Mouse (Mus musculus): ENCODE measurements around the gene Arhgap10.
"Not testable (repeated sequence)": the region's sequence is repeated elsewhere in the genome, so short reads cannot be mapped to it uniquely, and the experiment has no call there.

Gene Arhgap10

DNA sequence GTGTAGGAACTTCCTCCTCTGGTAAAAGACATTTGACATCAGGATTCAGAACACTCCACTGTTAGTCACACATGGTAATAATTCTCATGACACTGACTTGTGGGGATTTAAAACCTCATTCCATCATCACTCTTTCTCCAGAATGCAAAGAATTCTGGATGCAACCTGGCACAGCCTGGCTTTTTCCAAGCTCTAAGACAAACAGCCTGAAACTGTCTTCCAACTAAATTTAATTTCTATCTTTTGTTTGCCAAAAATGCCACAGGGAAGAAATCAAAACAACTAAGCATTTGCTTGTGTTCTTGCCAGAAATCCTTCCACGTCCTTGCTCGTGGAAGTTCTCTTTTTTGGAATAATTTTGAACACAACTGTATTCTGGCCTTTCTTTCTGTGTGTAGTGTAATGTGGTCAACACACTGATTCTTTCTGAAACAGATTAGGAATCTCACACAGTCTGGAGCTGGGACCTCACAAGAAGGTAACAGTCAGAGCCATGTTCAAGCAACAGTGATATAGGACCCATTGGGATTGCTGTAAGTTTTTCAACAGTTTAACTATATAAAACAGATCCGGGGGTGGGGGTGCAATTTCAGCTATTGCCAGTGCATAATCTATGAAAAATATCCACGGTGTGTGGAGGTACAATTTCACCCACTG is 167.5 kb downstream of the Arhgap10 start:
- DNase-seq (ENCODE audit: low spot score in 2 of 2), result no peak

DNA sequence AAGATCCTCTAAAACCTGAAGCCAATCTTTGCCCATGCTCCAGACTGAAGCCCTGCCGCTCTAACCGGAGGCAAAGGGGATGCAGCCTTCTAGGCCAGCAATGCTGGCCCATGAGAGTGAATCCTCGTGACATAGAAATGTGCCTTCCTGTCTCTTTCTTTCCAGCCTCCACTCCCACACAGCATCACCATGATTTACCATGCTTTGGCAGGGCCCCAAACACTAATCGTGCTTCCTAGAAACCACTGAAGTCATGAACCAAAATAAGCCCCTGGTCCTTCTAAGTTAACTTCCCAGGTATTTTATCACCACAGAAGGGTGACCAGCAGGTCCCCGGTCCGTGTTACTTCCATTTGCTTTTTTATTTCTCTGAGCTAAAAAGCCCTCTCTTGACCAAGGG is 173.8 kb downstream of the Arhgap10 start:
- no peak for DNase-seq (ENCODE audit: low spot score in 2 of 2)

DNA sequence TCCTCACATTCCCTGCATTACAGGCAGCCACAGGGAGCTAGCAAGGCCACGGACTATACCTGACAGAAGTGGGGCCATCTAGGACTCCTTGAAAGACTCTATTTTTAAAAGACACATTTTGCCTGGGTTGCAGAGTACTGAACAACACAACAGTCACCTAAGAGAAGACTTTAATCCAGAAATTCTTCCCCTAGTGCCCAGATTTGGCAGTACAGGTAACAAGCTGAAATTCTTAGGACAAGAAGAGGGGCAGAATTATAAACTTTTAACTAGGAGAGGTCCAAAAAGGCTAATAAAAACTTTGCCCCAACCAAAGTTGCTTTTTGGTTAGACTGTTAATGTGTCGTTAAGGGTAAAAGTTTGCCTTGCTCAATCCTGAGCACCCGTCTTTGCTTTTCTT is 174.4 kb downstream of the Arhgap10 start:
- DNase-seq (ENCODE audit: low spot score in 2 of 2), result no peak

DNA sequence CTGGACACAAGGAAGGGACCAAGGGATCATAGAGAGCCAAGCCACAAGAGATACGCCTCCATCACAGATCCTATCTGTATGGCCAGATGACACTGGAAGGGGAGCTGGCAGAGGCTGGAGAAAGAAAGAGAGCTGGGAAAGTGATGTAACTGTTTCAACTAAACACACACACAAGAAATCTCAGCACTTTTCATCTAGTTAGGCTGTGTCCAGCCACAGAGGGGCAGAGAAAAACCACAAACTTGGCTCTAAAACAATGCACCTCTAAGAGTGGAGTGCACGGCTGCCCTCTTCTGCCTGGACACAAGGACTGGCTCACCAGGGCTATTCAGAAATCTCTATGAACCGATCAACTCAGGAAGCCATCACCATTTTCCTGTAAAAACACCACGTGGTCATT is 175.6 kb downstream of the Arhgap10 start:
- no peak for DNase-seq (ENCODE audit: low spot score in 2 of 2)

DNA sequence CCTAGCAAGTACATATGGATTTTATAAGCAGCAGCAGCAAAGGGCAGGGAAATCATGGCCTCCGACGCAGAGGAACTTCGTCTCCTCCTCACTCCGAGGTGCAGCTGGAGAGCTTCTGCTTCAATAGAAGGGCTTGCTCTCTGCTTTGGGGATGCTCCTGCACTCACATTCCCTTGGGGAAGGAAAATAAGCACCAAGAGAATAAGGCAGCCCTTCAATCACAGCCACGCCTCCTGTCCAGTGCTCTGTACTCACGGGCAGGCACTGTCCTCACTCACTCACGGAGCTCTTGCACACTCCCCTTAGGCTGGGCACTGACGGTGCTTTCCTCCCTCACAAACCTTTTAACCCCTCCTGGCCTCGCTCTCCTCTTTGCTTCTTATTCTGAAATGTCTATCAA is 176.4 kb downstream of the Arhgap10 start:
- DNase-seq (ENCODE audit: low spot score in 2 of 2), result no peak

DNA sequence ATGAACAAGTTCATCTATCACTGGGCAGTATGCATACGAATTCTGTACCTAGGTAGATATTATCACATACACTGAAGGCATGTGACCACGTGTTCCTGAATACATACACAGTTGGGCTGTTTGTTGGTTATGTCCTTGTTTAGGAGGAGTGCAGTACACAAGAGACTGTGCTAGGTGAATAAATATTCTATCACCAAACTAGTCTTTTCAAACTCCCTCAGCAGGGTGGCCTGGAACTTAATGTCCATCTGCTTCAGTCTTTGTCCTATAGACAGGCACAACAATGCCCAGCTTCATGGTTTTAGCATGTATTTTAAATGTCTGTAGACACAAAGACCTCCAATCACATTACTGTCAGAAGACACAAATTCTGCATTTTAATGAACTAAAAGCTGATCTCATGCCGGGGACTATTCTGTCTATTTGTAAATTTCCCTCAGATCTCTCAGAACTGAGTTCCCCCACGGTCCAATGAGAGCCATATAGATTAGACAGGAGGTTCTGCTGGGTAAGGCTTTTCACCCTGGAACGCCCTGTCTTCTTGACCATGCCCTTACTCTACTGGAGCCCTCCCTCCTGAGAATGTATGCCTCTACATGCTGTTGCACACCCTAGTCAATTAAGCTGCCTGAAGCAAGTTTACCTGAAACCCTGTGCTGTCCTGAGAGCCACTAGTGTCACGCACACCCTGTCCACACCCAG is 177.6 kb downstream of the Arhgap10 start:
- no peak for DNase-seq (ENCODE audit: low spot score in 2 of 2)

DNA sequence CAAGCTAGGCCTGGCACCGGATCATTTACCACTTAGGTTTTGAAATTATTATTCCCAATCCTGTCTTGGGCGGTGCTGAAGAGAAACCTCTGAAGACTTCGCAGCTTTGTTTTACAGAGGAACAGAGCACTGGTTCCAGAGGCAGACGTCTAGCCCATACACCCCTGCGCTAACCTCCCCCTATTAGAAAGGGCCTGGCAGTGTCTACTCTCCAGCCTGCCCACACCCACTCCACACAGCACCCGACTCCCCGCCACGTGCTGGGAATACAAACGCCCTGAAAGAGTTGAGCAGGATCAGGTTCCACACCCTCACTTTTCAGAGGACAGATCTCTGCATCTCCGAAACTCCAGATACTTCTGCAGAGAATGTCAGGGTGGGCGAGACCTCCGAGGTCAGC is 180.5 kb downstream of the Arhgap10 start:
- no peak for DNase-seq (ENCODE audit: low spot score in 2 of 2)

DNA sequence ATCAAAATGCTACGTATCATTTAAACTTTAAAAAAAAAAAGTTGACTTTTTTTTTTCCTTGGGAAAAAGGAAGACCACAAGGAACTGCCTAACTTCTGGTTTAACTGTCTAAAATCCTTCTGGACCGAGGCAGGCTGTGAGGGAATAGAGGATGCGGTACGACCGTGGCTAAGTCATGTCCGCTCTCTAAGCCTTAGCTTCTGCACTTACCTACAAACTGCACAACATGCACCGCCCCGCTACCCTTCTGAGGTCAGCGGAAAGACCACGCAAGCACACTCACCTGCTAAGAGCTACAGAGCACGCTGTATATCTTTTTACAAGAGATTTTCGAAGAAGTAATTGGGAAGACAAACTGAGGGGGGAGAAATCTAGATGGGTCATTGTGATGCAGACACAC is 186.6 kb downstream of the Arhgap10 start:
- no peak for DNase-seq (ENCODE audit: low spot score in 2 of 2)

DNA sequence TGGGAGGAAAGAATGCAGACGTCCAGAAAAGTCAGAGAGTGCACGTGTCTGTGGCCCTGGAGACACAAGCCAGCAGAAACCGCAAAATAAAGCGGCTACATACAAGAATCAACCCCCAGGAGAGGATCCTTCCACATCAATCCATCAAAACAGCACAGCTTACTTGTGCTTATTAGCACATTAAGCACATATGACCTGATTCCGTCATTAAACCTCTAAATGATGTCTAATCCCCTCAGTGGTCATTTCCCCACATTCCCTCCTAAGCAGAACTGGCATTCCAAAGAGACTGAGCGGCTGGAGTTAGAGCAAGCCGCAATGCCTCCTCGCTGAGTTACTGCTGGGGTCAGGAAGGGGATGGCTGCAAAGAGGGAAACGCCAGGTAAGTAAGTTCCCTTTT is 187.4 kb downstream of the Arhgap10 start:
- DNase-seq (ENCODE audit: low spot score in 2 of 2), result no peak

DNA sequence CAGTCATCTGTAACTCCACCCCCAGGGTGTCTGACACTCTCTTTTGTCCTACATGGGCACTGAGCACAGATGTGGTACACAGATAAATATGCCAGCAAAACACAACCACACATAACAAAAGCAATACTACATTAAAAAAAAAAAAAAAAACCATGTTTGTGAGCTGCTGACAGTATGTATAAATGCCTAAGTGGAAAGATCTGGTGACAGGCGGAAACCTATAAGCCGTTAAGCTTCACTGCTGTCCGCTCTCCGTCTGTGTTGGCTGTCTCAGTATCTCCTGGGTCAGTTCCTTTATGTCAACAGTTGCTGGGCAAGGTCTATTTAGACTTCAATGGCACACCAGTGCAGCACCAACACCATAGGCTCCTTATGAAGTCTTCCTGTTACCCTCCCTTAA is 188.0 kb downstream of the Arhgap10 start:
- no peak for DNase-seq (ENCODE audit: low spot score in 2 of 2)

DNA sequence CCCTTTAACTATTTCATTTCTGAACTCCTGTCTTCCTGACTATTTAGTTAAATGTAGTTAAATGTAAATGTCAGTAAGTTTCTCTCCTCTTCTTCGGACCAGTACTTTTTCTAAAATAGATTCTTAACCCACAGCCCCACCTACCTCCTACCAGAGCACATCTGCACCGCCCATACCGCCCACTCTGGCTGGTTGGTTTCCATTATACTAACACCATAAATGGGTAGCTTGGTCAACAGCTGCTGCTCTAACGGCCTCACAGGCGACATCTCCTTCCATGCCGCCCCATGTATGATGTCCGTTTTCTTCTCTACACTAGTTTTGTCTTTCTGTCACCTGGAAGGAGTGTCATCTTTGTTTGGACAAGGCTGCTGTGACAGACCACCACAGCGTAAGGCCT is 189.3 kb downstream of the Arhgap10 start:
- no peak for DNase-seq (ENCODE audit: low spot score in 2 of 2)

DNA sequence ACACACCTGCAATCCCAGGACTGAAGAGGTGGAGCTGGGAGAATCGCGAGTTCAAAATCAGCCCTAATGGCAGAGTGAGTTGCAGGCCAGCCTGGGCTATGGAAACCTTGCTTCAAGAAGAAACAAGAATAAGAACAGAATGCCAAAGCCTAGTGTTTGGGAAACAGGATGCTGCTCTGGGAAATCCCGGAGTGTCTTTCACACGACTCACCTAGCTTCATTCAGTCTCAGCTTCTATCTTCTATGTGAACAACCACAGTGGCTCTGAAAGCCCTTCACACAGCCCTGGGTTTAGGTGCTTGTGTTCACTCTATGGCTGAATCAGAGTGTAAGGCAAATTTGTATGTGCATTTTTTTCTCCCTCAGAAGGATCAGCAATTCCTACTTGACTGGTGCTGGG is 190.4 kb downstream of the Arhgap10 start:
- DNase-seq (ENCODE audit: low spot score in 2 of 2), result no peak

DNA sequence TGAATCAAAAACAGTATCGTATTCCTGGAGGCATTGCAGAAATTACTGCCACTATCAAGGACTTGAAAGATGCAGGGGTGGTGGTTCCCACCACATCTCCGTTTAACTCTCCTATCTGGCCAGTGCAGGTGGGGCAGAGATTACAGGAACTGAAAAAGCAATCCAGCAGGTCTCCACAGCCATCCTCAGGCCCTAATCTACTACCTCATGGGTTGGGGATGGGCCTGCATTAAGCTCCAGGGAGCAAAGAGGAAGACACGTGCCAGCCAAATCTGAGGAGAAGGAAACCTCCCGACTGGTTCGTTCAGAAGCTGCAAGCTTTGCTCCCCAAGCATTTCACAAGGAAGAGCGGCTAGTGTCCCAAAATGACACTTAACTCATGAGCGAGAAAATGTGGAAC is 195.0 kb downstream of the Arhgap10 start:
- not testable (repeated sequence) for DNase-seq (ENCODE audit: low spot score in 2 of 2)

DNA sequence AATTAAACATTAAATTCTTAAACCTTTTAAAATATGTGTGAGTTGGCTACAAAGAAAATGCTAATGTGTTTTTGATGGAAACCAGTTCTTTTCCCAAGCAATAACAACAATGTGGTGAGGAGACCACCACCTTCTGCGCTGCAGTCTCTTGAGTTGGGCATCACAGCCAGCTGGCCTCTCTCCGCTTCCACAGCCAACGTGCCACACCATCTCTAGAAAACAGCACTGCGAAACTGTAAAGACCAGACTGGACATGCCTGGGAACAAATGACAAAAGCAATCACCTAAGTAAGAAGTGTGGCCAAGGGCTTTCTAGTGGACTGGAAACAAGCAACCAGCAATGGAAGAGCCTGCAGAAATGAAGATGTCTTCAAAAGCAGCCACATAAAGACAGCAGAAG is 195.9 kb downstream of the Arhgap10 start:
- DNase-seq (ENCODE audit: low spot score in 2 of 2), result no peak

DNA sequence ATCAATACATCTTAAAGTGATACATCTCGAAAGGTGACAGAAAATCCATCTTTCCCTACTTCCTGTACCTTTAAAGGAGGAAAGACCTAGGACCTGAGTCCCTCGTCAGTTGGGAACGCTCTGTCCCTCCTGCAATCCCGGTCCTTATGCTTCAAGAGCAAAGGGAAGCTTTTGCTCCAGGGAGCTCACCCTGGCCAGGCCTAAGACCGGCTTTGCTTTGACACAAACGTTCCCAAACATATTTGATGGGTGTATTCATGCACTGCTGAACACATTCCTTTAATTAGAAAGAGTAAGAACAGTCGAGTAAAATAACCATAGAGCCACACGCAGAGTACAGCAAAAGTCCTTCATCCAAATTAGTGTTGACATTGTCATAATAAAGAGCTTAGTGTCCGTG is 199.2 kb downstream of the Arhgap10 start:
- DNase-seq (ENCODE audit: low spot score in 2 of 2), result no peak

DNA sequence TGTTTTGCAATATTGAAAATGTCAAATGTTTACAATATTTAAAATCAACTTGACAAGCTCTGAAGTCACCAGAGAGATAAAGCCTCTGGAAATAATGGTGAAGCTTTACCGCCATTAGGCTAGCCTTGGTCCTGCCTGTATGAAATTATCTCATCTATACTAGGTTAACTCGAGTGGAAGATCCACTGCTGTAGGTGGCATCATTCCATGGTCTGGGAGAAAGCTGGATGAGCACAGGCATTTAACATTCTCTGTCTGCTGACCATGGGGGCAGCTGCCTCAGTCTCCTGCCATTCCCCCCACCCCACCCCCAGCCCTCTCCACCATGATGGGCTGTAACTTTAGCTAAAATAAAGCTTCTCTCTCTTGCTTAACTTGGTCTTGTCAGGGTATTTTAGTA is 200.0 kb downstream of the Arhgap10 start:
- DNase-seq (ENCODE audit: low spot score in 2 of 2), result no peak

DNA sequence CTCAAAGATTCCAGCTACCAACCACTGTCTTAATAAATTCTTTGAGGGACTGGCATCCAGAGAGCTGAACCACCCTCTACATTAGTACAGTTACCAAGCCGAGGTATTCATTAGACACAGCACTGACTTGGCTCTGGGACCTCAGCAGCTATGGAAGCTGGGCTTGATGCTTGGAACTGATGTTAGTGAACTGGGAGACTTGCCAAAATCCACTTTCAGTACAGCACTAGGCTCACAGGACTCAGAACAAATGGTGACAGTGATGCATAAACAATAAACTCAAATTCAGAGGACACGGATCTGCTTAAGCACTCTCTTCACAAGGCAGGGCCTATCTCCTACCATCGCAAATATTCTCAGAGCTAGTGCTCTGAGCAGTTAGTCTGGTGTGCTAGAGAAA is 204.8 kb downstream of the Arhgap10 start:
- no peak for DNase-seq (ENCODE audit: low spot score in 2 of 2)

DNA sequence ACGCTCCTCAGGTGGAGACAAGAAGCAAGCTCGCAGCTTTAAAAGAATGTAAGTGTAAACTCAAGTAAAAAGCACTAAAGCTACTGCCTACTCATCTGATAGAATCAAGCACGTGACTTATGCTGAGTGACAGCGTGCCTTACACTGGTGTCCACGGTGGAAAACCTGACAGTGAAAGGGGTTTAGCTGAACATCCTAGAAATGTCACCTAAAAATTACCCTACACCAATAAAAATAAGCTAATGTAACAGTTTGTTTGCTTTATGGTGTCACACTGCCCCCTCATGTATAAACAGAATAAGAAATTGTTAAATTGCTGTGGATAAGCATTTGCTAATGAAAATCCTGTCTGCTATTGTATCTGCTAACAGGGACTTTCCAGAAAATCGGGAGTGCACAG is 206.0 kb downstream of the Arhgap10 start:
- no peak for DNase-seq (ENCODE audit: low spot score in 2 of 2)

DNA sequence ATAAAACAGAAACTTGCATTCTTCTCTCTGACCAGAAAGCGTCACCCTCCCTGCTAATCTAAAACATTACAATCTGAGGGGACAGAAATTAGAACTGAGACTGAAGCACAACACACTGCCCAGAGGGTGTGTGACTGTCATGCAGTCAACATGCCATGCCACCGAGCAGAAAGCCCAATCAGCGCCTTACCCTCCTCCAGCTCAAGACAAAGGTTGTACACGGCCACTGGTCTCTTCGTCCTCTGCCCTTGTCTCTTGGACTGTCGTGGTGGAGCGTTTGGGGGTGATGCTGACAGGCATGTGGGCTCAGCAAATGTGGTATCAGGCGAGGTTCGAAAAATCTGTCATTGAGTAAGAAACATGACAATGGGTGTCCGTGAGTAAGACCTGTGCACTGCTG is 207.2 kb downstream of the Arhgap10 start:
- no peak for DNase-seq (ENCODE audit: low spot score in 2 of 2)

DNA sequence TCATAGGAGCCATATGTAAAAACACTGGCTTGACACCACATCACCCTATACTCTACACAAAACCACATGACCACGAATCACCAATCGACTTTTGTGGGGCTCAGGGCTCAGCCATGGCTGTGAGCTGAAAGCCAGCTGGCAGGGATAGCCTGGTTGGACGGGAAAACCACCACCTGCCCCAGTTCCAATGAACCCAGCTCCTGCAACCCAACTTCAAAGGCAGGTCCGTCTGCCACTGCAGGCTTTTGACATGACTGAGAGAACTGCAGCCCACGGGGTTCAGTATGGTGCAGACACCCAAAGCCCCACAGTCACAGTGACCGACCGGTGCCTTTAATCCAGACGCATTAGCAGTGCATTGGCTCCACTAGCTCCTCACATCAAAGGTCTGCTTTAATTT is 207.7 kb downstream of the Arhgap10 start:
- DNase-seq (ENCODE audit: low spot score in 2 of 2), result no peak

DNA sequence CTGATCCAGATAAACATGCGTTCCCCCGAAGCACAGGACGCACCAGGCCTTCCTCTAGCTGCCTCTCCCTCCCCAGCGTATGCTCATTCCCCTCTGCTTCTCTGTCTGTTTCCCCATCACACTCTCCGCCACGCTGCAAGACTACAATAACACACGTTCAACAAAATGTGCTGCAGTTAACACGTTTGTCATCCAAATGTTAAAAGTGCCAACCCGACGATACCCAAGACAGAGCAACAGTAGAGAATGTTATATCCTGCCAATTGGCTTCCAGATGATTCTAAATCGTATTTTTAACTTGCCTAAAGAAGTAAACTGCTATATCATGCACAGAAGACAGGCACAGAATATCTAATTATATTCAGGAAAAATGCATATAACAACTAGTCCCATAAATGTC is 223.2 kb downstream of the Arhgap10 start:
- DNase-seq (ENCODE audit: low spot score in 2 of 2), result no peak

DNA sequence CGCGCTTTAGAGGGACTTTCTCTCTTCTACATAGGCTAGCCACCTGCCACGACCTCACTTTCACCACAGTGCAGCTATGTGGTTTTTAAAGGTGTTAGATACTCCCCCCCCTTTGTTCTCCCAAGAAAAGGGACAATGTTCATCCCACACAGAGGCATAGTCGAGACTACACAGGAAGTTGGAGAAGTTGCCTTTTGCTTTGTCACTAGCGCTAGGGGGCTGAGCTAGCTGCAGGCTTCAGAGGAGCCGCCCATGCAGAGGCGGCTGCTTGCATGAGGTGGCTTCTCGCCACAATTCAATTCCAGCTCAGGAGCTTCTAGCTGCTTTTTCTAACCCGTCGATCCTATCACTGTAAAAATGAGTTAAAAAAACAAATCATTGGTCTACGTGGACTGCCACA is 225.1 kb downstream of the Arhgap10 start:
- no peak for DNase-seq (ENCODE audit: low spot score in 2 of 2)

DNA sequence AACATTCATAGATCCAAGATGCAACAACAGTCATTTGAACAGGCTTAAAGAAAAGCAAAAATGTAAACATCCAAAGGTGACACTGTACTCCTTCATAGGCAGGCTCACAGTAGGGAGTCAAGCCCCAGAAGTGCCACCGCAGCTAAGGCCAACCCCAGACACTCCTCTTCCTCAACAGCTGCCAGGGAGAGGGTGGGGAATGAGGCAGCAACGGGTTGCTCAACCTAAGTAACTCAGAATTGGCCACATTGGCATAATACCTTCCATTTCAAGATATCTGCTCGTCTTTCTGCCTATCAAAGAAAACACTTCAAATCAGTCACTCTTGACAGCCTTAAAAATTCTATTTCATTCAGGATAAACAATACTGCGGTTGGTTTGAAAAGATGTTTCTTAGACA is 225.6 kb downstream of the Arhgap10 start:
- DNase-seq (ENCODE audit: low spot score in 2 of 2), result no peak

DNA sequence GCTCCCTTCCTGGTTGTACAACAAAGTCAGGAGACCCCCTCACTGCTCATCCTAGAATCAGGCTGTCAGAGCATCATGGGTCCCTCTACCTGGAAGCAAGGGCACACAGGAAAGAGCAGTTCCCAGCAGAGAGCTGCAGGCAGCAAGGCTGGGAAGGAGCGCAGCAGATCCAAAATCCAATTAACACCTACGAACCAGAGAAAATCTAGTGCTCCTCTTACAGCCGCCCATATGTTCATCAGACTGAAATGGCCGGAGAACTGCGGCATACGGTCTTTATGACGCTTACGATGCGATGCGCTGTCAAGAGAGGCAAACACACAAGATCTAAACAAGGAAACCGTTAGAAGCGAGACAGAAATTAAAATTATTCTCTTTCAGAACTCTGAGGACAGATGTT is 229.3 kb downstream of the Arhgap10 start:
- no peak for DNase-seq (ENCODE audit: low spot score in 2 of 2)
